Comparison of ENCODE assay signal across 12 mouse cellular contexts in genomic region chr16:5766771-5767421, GRCm38 (mm10).
DNase-seq lines count a peak whose midpoint lies in the region; ATAC-seq and TF ChIP-seq lines count a peak whose summit lies in the region.
"Had no signal": no experiment of that assay in that cellular context is flagged by ENCODE, and none has a peak within 500 bp of the region (broad histone marks: within the 10 kb centered on the region; RNA-seq: fewer than 3 reads in every experiment).

No protein-coding gene starts in this region.

- intact Hi-C loops in gastrocnemius, postnatal 36 days (cut with DNase I): no loop called here

- peak; percentile 89 for ATAC-seq in forebrain, embryonic 14.5 days
- no peak for ATAC-seq in forebrain, embryonic 11.5 days (replicated peaks; ENCODE audit: low FRiP score)
- peak; percentile 43; the same call in 1 of the 2 replicates for ATAC-seq in hindbrain, postnatal 0 days
- peak; percentile 89 for ATAC-seq in midbrain, embryonic 15.5 days (replicated peaks)
- ATAC-seq: inflammation-experienced regulatory T-cells, adult 6 months; lung, postnatal 0 days had no signal

- no peak overlapping the region for H3K4me3 ChIP-seq in forebrain, embryonic 14.5 days (ENCODE audit: low read depth, low read length)
- H3K4me3 ChIP-seq in forebrain, embryonic 11.5 days (ENCODE audit: low read depth, low read length): no peak overlapping the region
- no peak overlapping the region for H3K4me3 ChIP-seq in hindbrain, postnatal 0 days (ENCODE audit: low read length)
- H3K4me3 ChIP-seq in midbrain, embryonic 15.5 days: no peak overlapping the region
- H3K4me3 ChIP-seq: heart, embryonic 13.5 days had no signal

- WGBS in forebrain, embryonic 14.5 days: 63% methylated on average over 19 of the region's 19 CpGs
- 86% methylated on average over 19 of the region's 19 CpGs for WGBS in forebrain, embryonic 11.5 days
- WGBS in hindbrain, postnatal 0 days: 48% methylated on average over 19 of the region's 19 CpGs
- WGBS in midbrain, embryonic 15.5 days: 40% methylated on average over 19 of the region's 19 CpGs

- peaks cover 8% of the 10 kb centered on the region for H3K4me1 ChIP-seq in forebrain, embryonic 14.5 days (ENCODE audit: control insufficient read depth, insufficient read depth, low read length)
- H3K4me1 ChIP-seq in forebrain, embryonic 11.5 days (replicated peaks; ENCODE audit: control insufficient read depth, insufficient read depth, low read length): no peaks in the 10 kb centered on the region
- H3K4me1 ChIP-seq in hindbrain, postnatal 0 days (ENCODE audit: insufficient read depth, low read length): no peaks in the 10 kb centered on the region
- H3K4me1 ChIP-seq in midbrain, embryonic 15.5 days: peaks cover 12% of the 10 kb centered on the region
- H3K4me1 ChIP-seq: heart, embryonic 13.5 days had no signal

- H3K9ac ChIP-seq in forebrain, embryonic 14.5 days (ENCODE audit: low read length): peak overlapping the region; percentile 17; the same call in 1 of the 2 replicates
- no peak overlapping the region for H3K9ac ChIP-seq in forebrain, embryonic 11.5 days (ENCODE audit: low read length)
- H3K9ac ChIP-seq in hindbrain, postnatal 0 days (replicated peaks; ENCODE audit: low read length): no peak overlapping the region
- no peak overlapping the region for H3K9ac ChIP-seq in midbrain, embryonic 15.5 days
- H3K9ac ChIP-seq: heart, embryonic 13.5 days had no signal

- no peaks in the 10 kb centered on the region for H3K27me3 ChIP-seq in forebrain, embryonic 14.5 days (replicated peaks; ENCODE audit: control insufficient read depth, insufficient read depth, low read length)
- H3K27me3 ChIP-seq in forebrain, embryonic 11.5 days (ENCODE audit: control insufficient read depth, insufficient read depth, low read length): no peaks in the 10 kb centered on the region
- no peaks in the 10 kb centered on the region for H3K27me3 ChIP-seq in hindbrain, postnatal 0 days (ENCODE audit: insufficient read depth, low read length)
- no peaks in the 10 kb centered on the region for H3K27me3 ChIP-seq in midbrain, embryonic 15.5 days (replicated peaks)
- H3K27me3 ChIP-seq: heart, embryonic 13.5 days had no signal

- TF ChIP-seq CTCF in hindbrain, postnatal 0 days (IDR thresholded peaks at IDR 0.05; ENCODE audit: low read depth): no peak

- no peak overlapping the region for H3K4me2 ChIP-seq in forebrain, embryonic 14.5 days (ENCODE audit: low read length)
- H3K4me2 ChIP-seq in forebrain, embryonic 11.5 days (ENCODE audit: low read depth, low read length, severe bottlenecking): no peak overlapping the region
- H3K4me2 ChIP-seq in hindbrain, postnatal 0 days (ENCODE audit: low read depth, low read length): no peak overlapping the region
- peak overlapping the region; percentile 2; the same call in 1 of the 2 replicates for H3K4me2 ChIP-seq in midbrain, embryonic 15.5 days
- H3K4me2 ChIP-seq: heart, embryonic 13.5 days had no signal

- H3K9me3 ChIP-seq in forebrain, embryonic 14.5 days (replicated peaks; ENCODE audit: control insufficient read depth, low read length): no peaks in the 10 kb centered on the region
- H3K9me3 ChIP-seq in forebrain, embryonic 11.5 days (ENCODE audit: control insufficient read depth, low read length): no peaks in the 10 kb centered on the region
- no peaks in the 10 kb centered on the region for H3K9me3 ChIP-seq in hindbrain, postnatal 0 days (ENCODE audit: low read length)
- no peaks in the 10 kb centered on the region for H3K9me3 ChIP-seq in midbrain, embryonic 15.5 days
- H3K9me3 ChIP-seq: heart, embryonic 13.5 days had no signal

- peak overlapping the region; percentile 91 for H3K27ac ChIP-seq in forebrain, embryonic 14.5 days (ENCODE audit: low read depth, low read length)
- no peak overlapping the region for H3K27ac ChIP-seq in forebrain, embryonic 11.5 days (ENCODE audit: low read depth, low read length)
- H3K27ac ChIP-seq in hindbrain, postnatal 0 days: peak overlapping the region; percentile 54
- H3K27ac ChIP-seq in midbrain, embryonic 15.5 days: peak overlapping the region; percentile 75
- H3K27ac ChIP-seq: heart, embryonic 13.5 days had no signal

- H3K36me3 ChIP-seq in forebrain, embryonic 14.5 days (ENCODE audit: control insufficient read depth, insufficient read depth, low read length): no peaks in the 10 kb centered on the region
- H3K36me3 ChIP-seq in forebrain, embryonic 11.5 days (ENCODE audit: control insufficient read depth, insufficient read depth, low read length): no peaks in the 10 kb centered on the region
- H3K36me3 ChIP-seq in hindbrain, postnatal 0 days (ENCODE audit: insufficient read depth, low read length): no peaks in the 10 kb centered on the region
- H3K36me3 ChIP-seq in midbrain, embryonic 15.5 days (replicated peaks): no peaks in the 10 kb centered on the region
- H3K36me3 ChIP-seq: heart, embryonic 13.5 days had no signal

- peak; percentile 83 for DNase-seq in forebrain, embryonic 14.5 days (ENCODE audit: low spot score)
- DNase-seq in forebrain, embryonic 11.5 days (ENCODE audit: low spot score): no peak
- peak; percentile 3 for DNase-seq in R1 (ENCODE audit: low read depth, low spot score)
- peak; percentile 40 for DNase-seq in hindbrain, postnatal 0 days (ENCODE audit: low spot score)
- no peak for DNase-seq in thymus, adult 18-20 months
- DNase-seq in spleen, adult 12 weeks (ENCODE audit: low spot score): no peak
- no peak for DNase-seq in gastrocnemius, postnatal 36 days
- DNase-seq: kidney, postnatal 25 days had no signal

Comparison
In these comparisons a context has a peak if more than half of its experiments do, and no peak if none do; other contexts are left out.
1. DNase-seq: peak in forebrain, embryonic 14.5 days (single experiment), R1 (single experiment) and hindbrain, postnatal 0 days (single experiment); none in forebrain, embryonic 11.5 days (single experiment), thymus, adult 18-20 months (0 of 2), spleen, adult 12 weeks (single experiment) and gastrocnemius, postnatal 36 days (0 of 2).